8 mouse cellular contexts compared by ENCODE assay signal in genomic region chr8:84665385-84665893, GRCm38 (mm10). TPM values are rescaled to one million over a fixed set of nuclear protein-coding genes. Genes with fewer than 3 reads are reported as not detected.
DNase-seq lines count a peak whose midpoint lies in the region; ATAC-seq and TF ChIP-seq lines count a peak whose summit lies in the region.

No protein-coding gene starts in this region.

- no peaks in the 10 kb centered on the region for H3K27me3 ChIP-seq in kidney, embryonic 14.5 days (ENCODE audit: control insufficient read depth, insufficient read depth, low read length)
- no peaks in the 10 kb centered on the region for H3K27me3 ChIP-seq in hindbrain, embryonic 12.5 days
- H3K27me3 ChIP-seq in midbrain, embryonic 14.5 days (ENCODE audit: control insufficient read depth, insufficient read depth, low read length), result no peaks in the 10 kb centered on the region

- no peaks in the 10 kb centered on the region for H3K9me3 ChIP-seq in kidney, embryonic 14.5 days (ENCODE audit: control insufficient read depth, low read length)
- no peaks in the 10 kb centered on the region for H3K9me3 ChIP-seq in hindbrain, embryonic 12.5 days (replicated peaks)
- no peaks in the 10 kb centered on the region for H3K9me3 ChIP-seq in midbrain, embryonic 14.5 days (ENCODE audit: control insufficient read depth, low read length)

- intact Hi-C loops in gastrocnemius, postnatal 14 days (cut with DNase I; ENCODE audit: low total_unique reads), result no loop called here

- WGBS in kidney, embryonic 14.5 days, result 2% methylated on average over 14 of the region's 14 CpGs
- 1% methylated on average over 14 of the region's 14 CpGs for WGBS in bone marrow, adult 2 months
- 4% methylated on average over 14 of the region's 14 CpGs for WGBS in hindbrain, embryonic 12.5 days
- 2% methylated on average over 14 of the region's 14 CpGs for WGBS in midbrain, embryonic 14.5 days

- peak overlapping the region; percentile 93 for H3K4me3 ChIP-seq in kidney, embryonic 14.5 days (ENCODE audit: low read length)
- H3K4me3 ChIP-seq in bone marrow, adult 2 months (replicated peaks; ENCODE audit: control insufficient read depth, low read depth, low read length), result peak overlapping the region; percentile 80
- H3K4me3 ChIP-seq in hindbrain, embryonic 12.5 days, result peak overlapping the region; percentile 62
- peak overlapping the region; percentile 59 for H3K4me3 ChIP-seq in midbrain, embryonic 14.5 days (replicated peaks; ENCODE audit: low read depth, low read length)

- 0 out of 2 replicates have a peak, but pooled peaks have one; percentile 5 for ATAC-seq in kidney, embryonic 14.5 days (ENCODE audit: low FRiP score, low TSS enrichment)
- peak; percentile 1; the same call in 1 of the 2 replicates for ATAC-seq in hindbrain, embryonic 12.5 days (ENCODE audit: low FRiP score)
- ATAC-seq in midbrain, embryonic 14.5 days (ENCODE audit: low FRiP score, low TSS enrichment), result peak; percentile 2; the same call in 1 of the 2 replicates

- DNase-seq in kidney, adult 18-20 months, result no peak
- peak; percentile 50 for DNase-seq in midbrain, embryonic 14.5 days
- no peak for DNase-seq in gastrocnemius, postnatal 14 days
- DNase-seq in adrenal gland, postnatal 10 days, result no peak
- no peak for DNase-seq in kidney, adult 8-10 months

- TF ChIP-seq POLR2A in bone marrow, adult 2 months (IDR thresholded peaks at IDR 0.05; ENCODE audit: borderline replicate concordance, control insufficient read depth, low read depth, low read length), result no peak

- no peak for TF ChIP-seq CTCF in bone marrow, adult 2 months (IDR thresholded peaks at IDR 0.05; ENCODE audit: control insufficient read depth, insufficient read depth, low read length)

- peak overlapping the region; percentile 76 for H3K27ac ChIP-seq in kidney, embryonic 14.5 days (ENCODE audit: low read depth, low read length)
- H3K27ac ChIP-seq in bone marrow, adult 2 months (ENCODE audit: control insufficient read depth, insufficient read depth, low read depth, low read length, poor library complexity), result peak overlapping the region; percentile 91
- peak overlapping the region; percentile 88 for H3K27ac ChIP-seq in hindbrain, embryonic 12.5 days
- H3K27ac ChIP-seq in midbrain, embryonic 14.5 days (replicated peaks; ENCODE audit: low read depth, low read length), result peak overlapping the region; percentile 78

- peaks cover 11% of the 10 kb centered on the region; the same call in 1 of the 2 replicates for H3K4me1 ChIP-seq in kidney, embryonic 14.5 days (ENCODE audit: control insufficient read depth, insufficient read depth, low read length)
- H3K4me1 ChIP-seq in bone marrow, adult 2 months (ENCODE audit: control insufficient read depth, insufficient read depth, low read length), result peaks cover 2% of the 10 kb centered on the region; the same call in 1 of the 2 replicates
- peaks cover 36% of the 10 kb centered on the region for H3K4me1 ChIP-seq in hindbrain, embryonic 12.5 days
- peaks cover 22% of the 10 kb centered on the region for H3K4me1 ChIP-seq in midbrain, embryonic 14.5 days (ENCODE audit: control insufficient read depth, insufficient read depth, low read length)

- peak overlapping the region; percentile 83 for H3K4me2 ChIP-seq in kidney, embryonic 14.5 days (replicated peaks; ENCODE audit: low read depth, low read length)
- peak overlapping the region; percentile 93 for H3K4me2 ChIP-seq in hindbrain, embryonic 12.5 days (replicated peaks)
- peak overlapping the region; percentile 91 for H3K4me2 ChIP-seq in midbrain, embryonic 14.5 days (ENCODE audit: low read length)

- H3K36me3 ChIP-seq in kidney, embryonic 14.5 days (ENCODE audit: control insufficient read depth, insufficient read depth, low read length), result peaks cover 10% of the 10 kb centered on the region; the same call in 1 of the 2 replicates
- peaks cover 22% of the 10 kb centered on the region for H3K36me3 ChIP-seq in hindbrain, embryonic 12.5 days
- H3K36me3 ChIP-seq in midbrain, embryonic 14.5 days (ENCODE audit: control insufficient read depth, insufficient read depth, low read length), result peaks cover 13% of the 10 kb centered on the region

- H3K9ac ChIP-seq in kidney, embryonic 14.5 days (ENCODE audit: low read depth, low read length), result peak overlapping the region; percentile 76
- H3K9ac ChIP-seq in hindbrain, embryonic 12.5 days, result peak overlapping the region; percentile 81
- H3K9ac ChIP-seq in midbrain, embryonic 14.5 days (replicated peaks; ENCODE audit: low read length), result peak overlapping the region; percentile 72

RNA-seq across cellular contexts. Expression of gene Ier2, which starts 2.8 kb away (rescaled TPM):
- polyA plus RNA-seq in kidney, embryonic 14.5 days (2014; fragmentation: Nextera tagmentation; extraction: Ambion mirVana), result 81.9 and 88.9 TPM in 2 replicates
- polyA plus RNA-seq in bone marrow, adult 2 months (2011; ENCODE audit: insufficient read depth, insufficient read length, low replicate concordance, missing spikeins), result 13.2 and 49.9 TPM in 2 replicates
- 62.5 and 64.8 TPM in 2 replicates for polyA plus RNA-seq in hindbrain, embryonic 12.5 days (2016; fragmentation: Nextera tagmentation; extraction: Ambion mirVana)
- polyA plus RNA-seq in midbrain, embryonic 14.5 days (2014; fragmentation: Nextera tagmentation; extraction: Ambion mirVana), result 15.5 and 16.0 TPM in 2 replicates
- 10 to 100 TPM; 10.5 to 10.8 TPM for total RNA-seq in gastrocnemius, postnatal 14 days (2021)
- total RNA-seq in adrenal gland, postnatal 10 days (2021), result 10 to 100 TPM; 33.3 to 63.4 TPM

RNA-seq across cellular contexts. Expression of gene Trmt1, which starts 20.7 kb away (rescaled TPM):
- 65.4 and 82.3 TPM in 2 replicates for polyA plus RNA-seq in kidney, embryonic 14.5 days (2014; fragmentation: Nextera tagmentation; extraction: Ambion mirVana)
- polyA plus RNA-seq in bone marrow, adult 2 months (2011; ENCODE audit: insufficient read depth, insufficient read length, low replicate concordance, missing spikeins), result 78.9 and 134 TPM in 2 replicates
- 51.2 and 55.9 TPM in 2 replicates for polyA plus RNA-seq in hindbrain, embryonic 12.5 days (2016; fragmentation: Nextera tagmentation; extraction: Ambion mirVana)
- 56.9 and 59.6 TPM in 2 replicates for polyA plus RNA-seq in midbrain, embryonic 14.5 days (2014; fragmentation: Nextera tagmentation; extraction: Ambion mirVana)
- 10 to 100 TPM; 26.0 to 36.2 TPM for total RNA-seq in gastrocnemius, postnatal 14 days (2021)
- total RNA-seq in adrenal gland, postnatal 10 days (2021), result 10 to 100 TPM; 63.4 to 82.8 TPM

RNA-seq across cellular contexts. Expression of gene Nacc1, which starts 22.2 kb away (rescaled TPM):
- polyA plus RNA-seq in kidney, embryonic 14.5 days (2014; fragmentation: Nextera tagmentation; extraction: Ambion mirVana), result 28.1 and 33.1 TPM in 2 replicates
- polyA plus RNA-seq in bone marrow, adult 2 months (2011; ENCODE audit: insufficient read depth, insufficient read length, low replicate concordance, missing spikeins), result 14.6 and 26.2 TPM in 2 replicates
- polyA plus RNA-seq in hindbrain, embryonic 12.5 days (2016; fragmentation: Nextera tagmentation; extraction: Ambion mirVana), result 20.9 and 21.3 TPM in 2 replicates
- polyA plus RNA-seq in midbrain, embryonic 14.5 days (2014; fragmentation: Nextera tagmentation; extraction: Ambion mirVana), result 19.1 and 20.2 TPM in 2 replicates
- total RNA-seq in gastrocnemius, postnatal 14 days (2021), result 10 to 100 TPM; 25.7 to 33.6 TPM
- 10 to 100 TPM; 59.1 to 62.9 TPM for total RNA-seq in adrenal gland, postnatal 10 days (2021)

RNA-seq across cellular contexts. Expression of gene Lyl1, which starts 35.8 kb away (rescaled TPM):
- 6.3 and 8.9 TPM in 2 replicates for polyA plus RNA-seq in kidney, embryonic 14.5 days (2014; fragmentation: Nextera tagmentation; extraction: Ambion mirVana)
- polyA plus RNA-seq in bone marrow, adult 2 months (2011; ENCODE audit: insufficient read depth, insufficient read length, low replicate concordance, missing spikeins), result 59.2 and 125 TPM in 2 replicates
- polyA plus RNA-seq in hindbrain, embryonic 12.5 days (2016; fragmentation: Nextera tagmentation; extraction: Ambion mirVana), result 4.6 and 4.9 TPM in 2 replicates
- 1.5 and 3.8 TPM in 2 replicates for polyA plus RNA-seq in midbrain, embryonic 14.5 days (2014; fragmentation: Nextera tagmentation; extraction: Ambion mirVana)
- total RNA-seq in gastrocnemius, postnatal 14 days (2021), result 1 to 10 TPM; 2.7 to 2.9 TPM
- total RNA-seq in adrenal gland, postnatal 10 days (2021), result 1 to 10 TPM; 7.8 to 8.5 TPM

RNA-seq across cellular contexts. Expression of gene G430095P16Rik, which starts 57.4 kb away (rescaled TPM):
- polyA plus RNA-seq in kidney, embryonic 14.5 days (2014; fragmentation: Nextera tagmentation; extraction: Ambion mirVana), result 1.7 and 2.8 TPM in 2 replicates
- polyA plus RNA-seq in bone marrow, adult 2 months (2011; ENCODE audit: insufficient read depth, insufficient read length, low replicate concordance, missing spikeins), result 12.0 and 27.2 TPM in 2 replicates
- 3.0 and 3.6 TPM in 2 replicates for polyA plus RNA-seq in hindbrain, embryonic 12.5 days (2016; fragmentation: Nextera tagmentation; extraction: Ambion mirVana)
- 0.67 and 0.91 TPM in 2 replicates for polyA plus RNA-seq in midbrain, embryonic 14.5 days (2014; fragmentation: Nextera tagmentation; extraction: Ambion mirVana)
- total RNA-seq in gastrocnemius, postnatal 14 days (2021), result 1 to 10 TPM in 1 of 2 experiments, under 1 TPM in 1; 0.66 to 1.1 TPM
- under 1 TPM; 0.51 to 0.88 TPM for total RNA-seq in adrenal gland, postnatal 10 days (2021)
